8 mouse cellular contexts compared by ENCODE assay signal in the genomic region with DNA sequence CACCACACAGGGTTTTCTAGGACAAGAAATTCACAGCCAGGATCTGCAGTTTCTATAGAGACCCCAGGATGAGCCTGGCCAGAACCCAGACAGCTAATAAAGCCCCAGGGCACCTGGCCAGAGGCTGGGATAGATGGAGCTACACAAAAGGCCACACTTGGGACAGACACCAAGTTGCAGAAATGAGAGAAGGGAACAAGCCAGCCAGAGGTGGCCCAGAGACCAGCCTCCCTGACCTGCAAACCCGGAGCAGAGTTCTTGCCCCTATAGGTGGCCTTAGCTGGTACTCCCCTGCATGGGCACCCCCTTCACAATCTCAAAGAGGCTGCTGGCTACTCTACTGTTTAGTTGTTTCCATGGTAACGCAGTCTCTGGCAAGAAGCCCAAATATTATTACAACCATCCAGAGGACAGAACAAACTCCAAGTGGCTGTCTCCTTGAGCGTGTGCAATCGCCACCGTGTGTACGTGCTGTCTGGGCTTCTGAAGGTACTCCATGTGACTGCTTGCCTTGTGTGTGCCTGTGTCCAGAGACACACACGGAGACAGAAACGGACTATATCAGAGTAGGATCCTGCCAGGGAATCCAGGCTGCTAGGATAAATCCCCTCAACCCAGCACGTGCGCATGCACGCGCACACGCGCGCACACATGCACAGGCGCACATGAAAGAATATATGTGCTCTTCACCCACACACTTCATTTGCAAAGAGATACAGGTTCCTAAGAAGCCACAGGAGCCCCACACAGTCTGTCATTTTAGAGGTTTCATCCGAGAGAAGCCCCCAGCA. TPM values are rescaled to one million over a fixed set of nuclear protein-coding genes. Genes with fewer than 3 reads are reported as not detected.
A peak's percentile ranks its signal among the peaks of the same experiment; 100 is the strongest.
DNase-seq lines count a peak whose midpoint lies in the region; ATAC-seq and TF ChIP-seq lines count a peak whose summit lies in the region.

No protein-coding gene starts in this region.

- no peak overlapping the region for H3K9ac ChIP-seq in heart, adult 2 months (ENCODE audit: low read depth, low read length)
- peak overlapping the region; percentile 49 for H3K9ac ChIP-seq in forebrain, embryonic 14.5 days (ENCODE audit: low read length)
- no peak overlapping the region; the same call in 1 of the 2 replicates for H3K9ac ChIP-seq in intestine, postnatal 0 days (ENCODE audit: low read depth, low read length)

- H3K4me1 ChIP-seq in heart, embryonic 10.5 days = peaks cover 43% of the 10 kb centered on the region
- peaks cover 2% of the 10 kb centered on the region for H3K4me1 ChIP-seq in heart, adult 2 months (ENCODE audit: control insufficient read depth, insufficient read depth, low read length)
- peaks cover 42% of the 10 kb centered on the region for H3K4me1 ChIP-seq in forebrain, embryonic 14.5 days (ENCODE audit: control insufficient read depth, insufficient read depth, low read length)
- H3K4me1 ChIP-seq in intestine, postnatal 0 days (replicated peaks; ENCODE audit: control insufficient read depth, insufficient read depth, low read length) = peaks cover 18% of the 10 kb centered on the region; the same call in 1 of the 2 replicates

- no peak for TF ChIP-seq POLR2A in heart, adult 2 months (IDR thresholded peaks at IDR 0.05; ENCODE audit: insufficient read depth, low read depth, low read length)

- 75% methylated on average over 17 of the region's 17 CpGs for WGBS in heart, embryonic 10.5 days
- 59% methylated on average over 17 of the region's 17 CpGs for WGBS in heart, adult 2 months
- WGBS in forebrain, embryonic 14.5 days = 22% methylated on average over 17 of the region's 17 CpGs
- 41% methylated on average over 17 of the region's 17 CpGs for WGBS in intestine, postnatal 0 days

- no peak for TF ChIP-seq CTCF in heart, adult 2 months (IDR thresholded peaks at IDR 0.05)
- peak; percentile 4; the same call in 1 of the 2 replicates for TF ChIP-seq CTCF in intestine, postnatal 0 days (IDR thresholded peaks at IDR 0.05; ENCODE audit: low read depth)

- intact Hi-C loops in heart, adult 2 months (cut with DNase I) = no loop called here

- peak; percentile 25; the same call in 1 of the 2 replicates for ATAC-seq in forebrain, embryonic 14.5 days
- ATAC-seq in intestine, postnatal 0 days = peak; percentile 55

- 0 out of 2 replicates have a peak overlapping the region, but pooled peaks have one; percentile 3 for H3K4me3 ChIP-seq in heart, embryonic 10.5 days
- no peak overlapping the region for H3K4me3 ChIP-seq in heart, adult 2 months
- H3K4me3 ChIP-seq in forebrain, embryonic 14.5 days (ENCODE audit: low read depth, low read length) = peak overlapping the region; percentile 19
- no peak overlapping the region for H3K4me3 ChIP-seq in intestine, postnatal 0 days (ENCODE audit: low read depth, low read length)

- no peak overlapping the region for H3K27ac ChIP-seq in heart, embryonic 10.5 days
- H3K27ac ChIP-seq in heart, adult 2 months = no peak overlapping the region
- peak overlapping the region; percentile 88 for H3K27ac ChIP-seq in forebrain, embryonic 14.5 days (ENCODE audit: low read depth, low read length)
- peak overlapping the region; percentile 41 for H3K27ac ChIP-seq in intestine, postnatal 0 days (ENCODE audit: low read depth, low read length)

- no peaks in the 10 kb centered on the region; the same call in 1 of the 2 replicates for H3K79me2 ChIP-seq in heart, adult 2 months (replicated peaks; ENCODE audit: control insufficient read depth, insufficient read depth, low read length)

- peak overlapping the region; percentile 85 for H3K4me2 ChIP-seq in forebrain, embryonic 14.5 days (ENCODE audit: low read length)
- H3K4me2 ChIP-seq in intestine, postnatal 0 days (replicated peaks; ENCODE audit: low read depth) = peak overlapping the region; percentile 44

- no peaks in the 10 kb centered on the region for H3K27me3 ChIP-seq in heart, embryonic 10.5 days (ENCODE audit: insufficient read depth, poor library complexity, severe bottlenecking)
- no peaks in the 10 kb centered on the region for H3K27me3 ChIP-seq in heart, adult 2 months (ENCODE audit: control insufficient read depth, insufficient read depth, low read length)
- no peaks in the 10 kb centered on the region for H3K27me3 ChIP-seq in forebrain, embryonic 14.5 days (replicated peaks; ENCODE audit: control insufficient read depth, insufficient read depth, low read length)
- no peaks in the 10 kb centered on the region for H3K27me3 ChIP-seq in intestine, postnatal 0 days (replicated peaks; ENCODE audit: control insufficient read depth, insufficient read depth, low read length)

- DNase-seq in heart, embryonic 10.5 days (ENCODE audit: low spot score) = no peak
- DNase-seq in heart, adult 2 months = no peak
- DNase-seq in Muller cell, postnatal 12 days (ENCODE audit: inconsistent ontology term) = peak; percentile 88
- DNase-seq in forebrain, embryonic 14.5 days (ENCODE audit: low spot score) = peak; percentile 92
- DNase-seq in mesoderm, embryonic 11.5 days (ENCODE audit: low read depth, low spot score) = peak; percentile 60
- DNase-seq in urinary bladder, postnatal 10 days (ENCODE audit: low spot score) = no peak
- DNase-seq in ovary, postnatal 36 days (ENCODE audit: low spot score) = no peak

- no peak for TF ChIP-seq EP300 in heart, adult 2 months (IDR thresholded peaks at IDR 0.05; ENCODE audit: insufficient read depth, low read depth, low read length)

- H3K36me3 ChIP-seq in heart, embryonic 10.5 days = peaks cover 41% of the 10 kb centered on the region
- H3K36me3 ChIP-seq in heart, adult 2 months (ENCODE audit: control insufficient read depth, insufficient read depth, low read length) = no peaks in the 10 kb centered on the region
- H3K36me3 ChIP-seq in forebrain, embryonic 14.5 days (ENCODE audit: control insufficient read depth, insufficient read depth, low read length) = peaks cover 31% of the 10 kb centered on the region
- peaks cover 37% of the 10 kb centered on the region for H3K36me3 ChIP-seq in intestine, postnatal 0 days (ENCODE audit: control insufficient read depth, insufficient read depth)

- H3K9me3 ChIP-seq in heart, embryonic 10.5 days = no peaks in the 10 kb centered on the region
- H3K9me3 ChIP-seq in forebrain, embryonic 14.5 days (replicated peaks; ENCODE audit: control insufficient read depth, low read length) = no peaks in the 10 kb centered on the region
- H3K9me3 ChIP-seq in intestine, postnatal 0 days (ENCODE audit: control insufficient read depth) = no peaks in the 10 kb centered on the region

RNA-seq across cellular contexts. Expression of a gene that starts 5.2 kb away (rescaled TPM):
- polyA plus RNA-seq in heart, embryonic 10.5 days (2016; fragmentation: Nextera tagmentation; extraction: Ambion mirVana) = 9.7 and 13.5 TPM in 2 replicates
- total RNA-seq in heart, adult 2 months (2021) = 1 to 10 TPM; 4.1 to 5.6 TPM
- 9.5 and 17.8 TPM in 2 replicates for polyA plus RNA-seq in heart, adult 2 months (2012; rRNA removed)
- 17.6 and 21.9 TPM in 2 replicates for polyA plus RNA-seq in forebrain, embryonic 14.5 days (2014; fragmentation: Nextera tagmentation; extraction: Ambion mirVana)
- polyA plus RNA-seq in intestine, postnatal 0 days (2015; fragmentation: Nextera tagmentation; extraction: Ambion mirVana) = 7.9 and 8.9 TPM in 2 replicates

RNA-seq across cellular contexts. Expression of a gene that starts 8.1 kb away (rescaled TPM):
- polyA plus RNA-seq in heart, embryonic 10.5 days (2016; fragmentation: Nextera tagmentation; extraction: Ambion mirVana) = 517 and 557 TPM in 2 replicates
- total RNA-seq in heart, adult 2 months (2021) = 100 to 1,000 TPM; 135 to 139 TPM
- polyA plus RNA-seq in heart, adult 2 months (2012; rRNA removed) = 273 and 314 TPM in 2 replicates
- polyA plus RNA-seq in forebrain, embryonic 14.5 days (2014; fragmentation: Nextera tagmentation; extraction: Ambion mirVana) = 530 and 674 TPM in 2 replicates
- 391 and 439 TPM in 2 replicates for polyA plus RNA-seq in intestine, postnatal 0 days (2015; fragmentation: Nextera tagmentation; extraction: Ambion mirVana)

RNA-seq across cellular contexts. Expression of a gene that starts 9.5 kb away (rescaled TPM):
- polyA plus RNA-seq in heart, embryonic 10.5 days (2016; fragmentation: Nextera tagmentation; extraction: Ambion mirVana) = 49.8 and 52.8 TPM in 2 replicates
- 100 to 1,000 TPM; 130 to 137 TPM for total RNA-seq in heart, adult 2 months (2021)
- polyA plus RNA-seq in heart, adult 2 months (2012; rRNA removed) = 82.7 and 106 TPM in 2 replicates
- 17.3 and 19.5 TPM in 2 replicates for polyA plus RNA-seq in forebrain, embryonic 14.5 days (2014; fragmentation: Nextera tagmentation; extraction: Ambion mirVana)
- 122 and 123 TPM in 2 replicates for polyA plus RNA-seq in intestine, postnatal 0 days (2015; fragmentation: Nextera tagmentation; extraction: Ambion mirVana)

RNA-seq across cellular contexts. Expression of a gene that starts 31.9 kb away (rescaled TPM):
- polyA plus RNA-seq in heart, embryonic 10.5 days (2016; fragmentation: Nextera tagmentation; extraction: Ambion mirVana) = 1.7 and 2.2 TPM in 2 replicates
- total RNA-seq in heart, adult 2 months (2021) = 10 to 100 TPM; 67.1 to 72.5 TPM
- 37.9 and 46.2 TPM in 2 replicates for polyA plus RNA-seq in heart, adult 2 months (2012; rRNA removed)
- polyA plus RNA-seq in forebrain, embryonic 14.5 days (2014; fragmentation: Nextera tagmentation; extraction: Ambion mirVana) = 5.0 and 5.9 TPM in 2 replicates
- 1.4 and 1.6 TPM in 2 replicates for polyA plus RNA-seq in intestine, postnatal 0 days (2015; fragmentation: Nextera tagmentation; extraction: Ambion mirVana)

RNA-seq across cellular contexts. Expression of a gene that starts 49.4 kb away (rescaled TPM):
- polyA plus RNA-seq in heart, embryonic 10.5 days (2016; fragmentation: Nextera tagmentation; extraction: Ambion mirVana) = 0.96 and 1.3 TPM in 2 replicates
- 10 to 100 TPM; 20.8 to 21.4 TPM for total RNA-seq in heart, adult 2 months (2021)
- polyA plus RNA-seq in heart, adult 2 months (2012; rRNA removed) = 13.8 and 18.1 TPM in 2 replicates
- 6.0 and 6.9 TPM in 2 replicates for polyA plus RNA-seq in forebrain, embryonic 14.5 days (2014; fragmentation: Nextera tagmentation; extraction: Ambion mirVana)
- polyA plus RNA-seq in intestine, postnatal 0 days (2015; fragmentation: Nextera tagmentation; extraction: Ambion mirVana) = 0.43 and 0.63 TPM in 2 replicates

Comparison
In these comparisons a context has a peak if more than half of its experiments do, and no peak if none do; other contexts are left out.
1. H3K4me3 ChIP-seq: peak in heart, embryonic 10.5 days (single experiment) and forebrain, embryonic 14.5 days (single experiment); none in heart, adult 2 months (single experiment) and intestine, postnatal 0 days (single experiment).
2. DNase-seq: peak in Muller cell, postnatal 12 days (single experiment), forebrain, embryonic 14.5 days (single experiment) and mesoderm, embryonic 11.5 days (single experiment); none in heart, embryonic 10.5 days (single experiment), heart, adult 2 months (0 of 2), urinary bladder, postnatal 10 days (single experiment) and ovary, postnatal 36 days (single experiment).
3. H3K27ac ChIP-seq: peak in forebrain, embryonic 14.5 days (single experiment) and intestine, postnatal 0 days (single experiment); none in heart, embryonic 10.5 days (single experiment) and heart, adult 2 months (single experiment).